Mouse (Mus musculus): Measurements from ENCODE around the gene Plxnc1.

- TF ChIP-seq CTCF (IDR thresholded peaks at IDR 0.05; ENCODE audit: low read depth) (no peak), EP300 (IDR thresholded peaks at IDR 0.05; ENCODE audit: low read depth) (no peak)
Measured at GRCm38 (mm10) chr10:94989321-94989720, 44.7 kb upstream of the Plxnc1 start.

Data from heart, postnatal 0 days (tissue).